Mouse (Mus musculus): ENCODE measurements at regions not wholly inside any gene's neighbourhood (a gene's known extent, or its start where the extent isn't known, plus 50 kb on each side); places are given as distances from the start of the nearest gene placed in this dataset.

- in situ Hi-C loops (cut with MboI, MseI), result no loop called here
Observed at GRCm38 (mm10) chr16:75487915-75488314, 97.9 kb downstream of the Lipi start.

DNA sequence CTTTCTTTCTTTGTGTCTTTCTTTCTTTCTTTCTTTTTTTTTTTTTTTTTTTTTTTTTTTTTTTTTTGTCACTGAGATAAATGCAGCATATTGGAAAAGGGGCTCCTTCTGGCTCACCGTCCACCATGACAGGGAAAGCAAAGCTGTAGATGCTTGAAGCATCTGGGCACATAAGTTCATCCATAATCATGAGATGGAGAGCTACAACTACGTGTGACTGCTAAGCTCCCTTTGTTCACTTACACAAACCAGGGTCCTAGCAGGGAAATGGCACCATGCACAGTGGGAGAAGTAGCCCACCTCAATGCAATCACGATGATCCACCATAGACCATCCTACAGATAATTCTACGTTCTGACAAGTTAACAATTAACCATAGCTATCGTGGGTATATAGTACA is 102.0 kb downstream of the Lipi start:
- in situ Hi-C loops (cut with MboI, MseI), result no loop called here

- in situ Hi-C loops (cut with MboI, MseI), result no loop called here
Observed at GRCm38 (mm10) chr16:75465420-75465975, 120.4 kb downstream of the Lipi start.

- in situ Hi-C loops (cut with MboI, MseI), result no loop called here
Observed at GRCm38 (mm10) chr16:75462136-75462535, 123.7 kb downstream of the Lipi start.

GRCm38 (mm10) chr16:75446901-75447514 is 138.9 kb downstream of the Lipi start:
- in situ Hi-C loops (cut with MboI, MseI), result no loop called here

GRCm38 (mm10) chr16:75439296-75439695 is 146.6 kb downstream of the Lipi start:
- in situ Hi-C loops (cut with MboI, MseI), result no loop called here

GRCm38 (mm10) chr16:75433227-75433626 is 152.6 kb downstream of the Lipi start:
- in situ Hi-C loops (cut with MboI, MseI), result no loop called here

DNA sequence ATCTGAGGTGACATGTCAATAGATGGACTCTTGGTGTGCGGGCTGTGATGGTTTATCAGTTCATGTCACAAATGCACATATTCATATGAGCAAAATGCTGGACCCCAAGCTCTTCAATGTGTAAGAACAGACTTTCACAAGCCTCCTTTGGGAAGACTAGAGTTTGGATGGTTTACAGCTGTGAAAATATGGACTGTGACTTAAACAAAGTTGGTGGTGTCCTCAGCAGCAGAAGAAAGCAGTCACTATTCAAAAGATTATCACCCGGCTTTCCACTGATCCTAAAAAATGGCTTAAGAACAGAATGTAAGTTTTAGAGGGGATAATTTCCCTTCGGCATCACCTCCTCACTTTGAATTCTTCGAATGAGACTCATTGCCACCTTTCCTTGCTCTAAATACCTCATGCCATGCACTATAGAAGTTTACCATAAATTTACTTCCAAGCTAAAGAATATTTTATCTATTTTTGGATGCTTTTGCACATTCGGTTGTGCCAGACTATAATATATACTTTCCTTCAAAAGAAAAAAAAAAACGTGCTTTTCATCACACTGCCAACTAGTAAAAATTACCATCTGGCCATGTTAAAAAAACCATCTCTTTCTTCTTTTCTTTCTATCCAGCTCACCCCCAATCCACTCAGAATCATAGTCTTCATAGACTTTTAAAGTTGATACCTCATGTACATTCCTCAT is 201.2 kb downstream of the Lipi start:
- in situ Hi-C loops (cut with MboI, MseI), result no loop called here

GRCm38 (mm10) chr16:75381191-75381590 is 204.7 kb downstream of the Lipi start:
- in situ Hi-C loops (cut with MboI, MseI), result no loop called here

- in situ Hi-C loops (cut with MboI, MseI), result no loop called here
Observed at GRCm38 (mm10) chr16:75369700-75370099, 216.2 kb downstream of the Lipi start.

DNA sequence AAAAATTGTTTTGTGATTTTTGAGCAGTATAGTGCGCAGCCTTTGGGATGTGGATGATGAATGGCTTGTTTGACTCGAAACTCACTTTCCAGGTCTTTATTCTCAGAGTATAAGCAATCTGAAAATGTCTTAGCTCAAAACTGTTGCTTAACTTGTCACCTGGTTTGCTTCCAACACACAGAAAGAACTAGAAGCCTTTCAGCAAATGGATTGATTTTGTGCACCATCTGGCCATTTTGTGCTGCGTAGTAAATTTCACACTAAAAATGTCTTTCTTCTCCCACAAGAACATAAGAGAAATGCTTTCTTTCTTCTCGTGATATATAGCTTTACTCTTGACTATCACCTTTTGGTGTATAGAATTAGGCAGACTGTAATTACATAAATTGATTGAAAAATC is 219.1 kb downstream of the Lipi start:
- in situ Hi-C loops (cut with MboI, MseI), result no loop called here

- in situ Hi-C loops (cut with MboI, MseI), result no loop called here
Observed at GRCm38 (mm10) chr16:75365361-75365994, 220.4 kb downstream of the Lipi start.

DNA sequence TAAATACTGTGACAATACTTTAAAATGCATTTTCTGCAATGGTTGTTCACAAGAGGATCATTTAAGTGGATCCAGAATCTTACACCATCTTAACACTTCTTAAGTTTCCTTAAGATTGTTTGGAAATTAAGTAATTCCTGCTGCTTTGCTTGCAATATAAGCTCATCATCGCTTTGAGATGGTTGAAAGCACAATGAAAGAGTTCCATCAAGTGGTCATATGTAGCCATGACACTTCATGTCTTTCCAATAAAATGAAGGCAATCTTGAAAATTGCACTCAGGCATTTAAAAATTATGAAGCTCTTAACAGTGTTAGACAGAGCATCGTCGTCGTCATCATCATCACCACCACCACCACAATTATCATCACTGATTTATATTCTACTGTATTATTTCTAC is 223.8 kb downstream of the Lipi start:
- in situ Hi-C loops (cut with MboI, MseI), result no loop called here

DNA sequence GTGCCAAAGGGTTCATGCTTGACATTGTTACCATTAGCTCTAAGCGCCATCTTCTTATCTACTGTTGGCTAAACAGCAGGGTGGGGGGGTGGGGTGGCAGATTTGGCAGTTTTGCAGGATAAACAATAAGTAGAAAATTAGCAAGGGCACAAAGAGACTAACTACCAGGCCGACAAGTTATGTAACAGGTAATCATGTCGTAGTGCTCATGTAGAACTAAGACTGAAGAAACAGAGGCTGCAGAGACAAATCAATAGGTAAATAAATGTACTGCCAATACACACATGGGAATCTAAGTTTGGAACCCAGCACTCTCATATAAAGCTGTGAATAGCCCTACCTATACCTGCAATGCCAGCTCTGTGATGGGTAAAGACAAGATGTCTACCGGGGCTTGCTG is 225.1 kb downstream of the Lipi start:
- in situ Hi-C loops (cut with MboI, MseI), result no loop called here

DNA sequence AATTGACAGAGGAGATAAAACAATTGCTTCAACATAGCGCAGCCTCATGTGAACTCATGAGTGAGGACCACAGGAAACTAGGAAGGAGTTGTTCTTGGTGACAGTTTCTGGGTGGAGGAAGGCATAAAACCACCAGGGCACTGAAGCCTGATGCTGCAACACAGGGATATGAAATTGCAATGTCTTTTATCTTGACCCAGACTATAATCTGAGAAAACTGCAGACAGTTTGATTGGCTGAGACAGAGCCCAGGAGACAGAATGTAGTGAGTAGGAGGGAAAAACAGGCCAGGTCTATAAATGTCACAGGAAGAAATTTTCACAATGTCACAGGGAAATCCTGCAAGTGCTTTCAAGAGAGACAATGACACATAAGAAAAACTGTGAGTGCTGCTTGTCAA is 232.5 kb downstream of the Lipi start:
- in situ Hi-C loops (cut with MboI, MseI), result no loop called here

DNA sequence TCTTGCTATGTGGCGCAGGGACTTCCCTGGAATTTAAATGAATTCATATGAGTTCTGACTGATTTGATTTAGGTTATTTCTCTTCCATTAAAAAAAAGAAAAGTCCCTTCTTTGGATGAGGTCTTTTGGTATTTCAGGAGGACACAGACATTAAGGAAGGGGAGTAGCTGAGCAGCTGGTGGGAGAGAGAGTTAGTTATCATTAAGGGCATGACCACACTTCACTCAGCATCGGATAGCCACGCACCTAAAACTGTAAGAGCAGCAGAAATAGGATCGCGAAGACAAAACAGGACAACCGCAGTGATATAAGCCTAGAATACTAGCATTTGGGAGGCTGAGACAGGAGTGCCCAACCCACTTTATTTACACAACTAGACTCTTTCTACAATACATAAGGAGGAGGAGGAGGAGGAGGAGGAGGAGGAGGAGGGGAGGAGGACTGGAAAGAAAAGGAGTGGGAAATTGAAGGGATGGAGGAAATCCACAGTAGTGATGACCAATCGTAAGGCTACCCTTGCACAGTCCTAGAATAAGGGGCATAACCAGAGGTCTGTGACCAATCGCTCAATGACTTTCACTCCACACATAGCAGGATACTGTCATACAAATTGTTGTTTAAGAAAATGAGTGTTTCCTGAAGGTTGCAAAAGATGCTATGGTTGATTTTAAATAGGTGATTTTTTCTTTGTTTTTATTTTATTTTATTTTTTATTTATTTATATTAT is 241.5 kb downstream of the Lipi start:
- in situ Hi-C loops (cut with MboI, MseI), result no loop called here

DNA sequence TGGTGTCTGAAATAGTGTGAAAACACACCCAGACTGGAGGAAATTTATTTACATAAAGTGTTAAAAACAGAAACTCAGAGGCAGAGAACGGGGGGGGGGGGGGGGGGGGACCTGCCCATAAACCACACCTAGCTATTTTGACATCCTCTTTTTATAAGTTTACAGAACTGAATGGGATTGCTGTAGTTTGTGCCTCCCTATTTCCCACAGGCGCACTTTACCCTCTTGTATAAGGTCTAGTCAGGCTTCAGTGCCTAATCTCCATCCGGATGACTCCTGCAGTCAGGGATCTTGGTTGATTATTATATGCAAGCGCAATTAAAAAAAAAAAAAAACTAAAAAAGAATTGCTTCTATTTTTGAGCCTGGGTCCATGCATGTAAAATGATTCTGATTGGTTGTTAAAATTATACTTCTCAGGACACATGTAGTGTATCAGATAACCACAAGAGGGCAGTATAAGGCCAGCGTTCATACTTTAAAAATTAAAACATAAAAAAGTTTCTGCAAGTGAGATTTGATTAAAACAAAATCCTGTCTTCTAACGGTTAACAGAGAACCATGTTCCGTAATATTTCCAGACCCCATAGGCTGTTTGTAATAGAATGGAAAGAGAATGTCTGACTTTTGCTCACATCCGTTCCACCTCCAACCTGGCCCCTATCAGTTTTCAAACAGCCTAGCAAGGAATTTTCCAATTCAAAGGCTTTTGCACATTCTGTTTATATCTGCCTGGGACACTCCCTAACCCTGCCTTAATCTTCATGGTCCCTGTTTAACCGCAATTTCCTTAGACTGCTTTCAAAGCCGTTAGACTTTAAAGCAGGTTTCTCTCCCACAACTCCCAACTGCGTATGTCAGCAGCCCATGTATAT is 242.6 kb downstream of the Lipi start:
- in situ Hi-C loops (cut with MboI, MseI), result no loop called here

DNA sequence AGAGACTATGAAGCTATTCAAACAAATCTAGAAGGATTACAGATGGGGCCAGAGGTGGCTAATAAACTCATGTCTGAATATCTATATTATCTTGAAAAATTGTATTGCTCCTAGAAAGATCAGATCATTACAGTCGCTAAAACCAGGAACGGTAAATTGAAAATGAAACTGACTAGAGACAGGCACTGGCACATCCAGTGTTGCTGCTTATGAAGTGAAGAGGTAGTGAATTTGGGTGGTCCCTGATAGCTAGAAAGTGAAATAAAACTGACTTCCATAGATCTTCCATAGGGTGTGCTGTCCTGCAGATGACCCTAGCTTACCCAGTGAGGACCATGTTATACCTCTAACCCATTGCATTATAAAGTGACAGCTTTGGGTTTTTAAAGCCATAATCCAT is 251.6 kb downstream of the Lipi start:
- in situ Hi-C loops (cut with MboI, MseI), result no loop called here

GRCm38 (mm10) chr16:75333750-75334149 is 252.1 kb downstream of the Lipi start:
- in situ Hi-C loops (cut with MboI, MseI), result no loop called here

DNA sequence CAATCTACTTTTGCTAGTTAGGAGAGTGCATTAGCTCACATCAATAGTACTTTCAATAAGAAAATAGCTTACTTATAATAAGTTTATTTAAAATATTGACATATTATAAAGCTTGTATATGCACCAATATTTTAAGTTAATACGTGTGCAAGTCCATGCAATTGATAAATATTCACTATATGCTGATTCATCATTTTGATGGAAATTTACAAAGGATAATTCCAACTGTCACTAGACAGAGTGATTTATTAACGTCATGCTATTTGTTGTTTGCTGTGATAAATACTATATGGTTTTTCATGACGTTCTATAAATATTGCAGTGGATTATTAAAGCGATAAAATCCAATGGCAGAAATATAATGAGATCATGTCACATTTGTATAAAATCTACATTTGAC is 253.0 kb downstream of the Lipi start:
- in situ Hi-C loops (cut with MboI, MseI), result no loop called here

DNA sequence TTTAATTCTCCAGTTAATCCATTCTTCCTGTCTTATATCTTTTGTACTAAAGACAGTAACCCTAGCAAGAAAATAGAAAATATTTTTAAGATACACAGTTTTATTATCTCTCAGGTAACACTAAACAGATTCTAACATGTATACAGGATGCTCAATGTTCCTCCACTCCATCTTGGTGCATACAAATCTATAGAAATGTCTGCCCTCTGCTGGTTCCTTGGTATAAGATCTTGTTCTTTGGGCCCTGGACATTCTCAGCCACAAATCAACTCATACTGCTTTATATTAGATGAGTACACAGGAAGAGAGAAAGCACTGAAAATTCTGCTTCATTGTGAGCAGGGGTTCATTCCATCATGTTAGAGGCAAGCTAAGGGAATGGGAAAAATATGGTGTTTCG is 260.6 kb downstream of the Lipi start:
- in situ Hi-C loops (cut with MboI, MseI), result no loop called here

Data from T-helper 17 cell (primary cell).